Mouse (Mus musculus) embryonic fibroblast, embryonic 13.5 days (primary cell): ENCODE measurements around the gene 1700030K09Rik.

ENCODE experiments used
- CTCF ChIP-seq: IDR thresholded peaks from 2 replicates; pipeline ENCODE4 v1.5.1; 2011; ENCODE audit warnings: mild to moderate bottlenecking, control low read depth, low read length, moderate library complexity, borderline replicate concordance; ENCODE audit not compliant: insufficient read depth
- POLR2A ChIP-seq: IDR thresholded peaks from 2 replicates; pipeline ENCODE4 v1.6.1; 2011; ENCODE audit warnings: low read depth, mild to moderate bottlenecking, control low read depth, low read length, moderate library complexity

DNA sequence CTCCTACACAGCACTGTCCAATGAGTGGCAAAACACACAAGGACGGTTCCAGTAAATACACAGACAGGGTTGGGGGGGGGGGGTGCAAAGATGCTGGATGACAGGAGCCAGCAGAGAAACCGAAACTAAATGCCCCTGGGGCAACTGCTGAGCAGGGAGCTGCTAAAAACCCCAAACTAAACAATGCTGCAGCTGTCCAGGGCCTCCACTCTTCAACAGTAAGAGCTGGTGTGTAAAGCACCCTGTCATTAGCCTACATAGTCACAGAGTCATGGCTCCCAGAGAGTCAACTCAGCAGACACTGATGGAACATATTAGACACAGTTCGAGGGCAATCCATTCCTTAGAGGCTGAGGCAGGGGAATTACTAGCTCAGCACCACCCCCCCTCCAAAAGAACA lies 34.2 kb upstream of the 1700030K09Rik start:
- TF ChIP-seq POLR2A (no peak), CTCF (no peak)
